Mouse (Mus musculus) CH12.LX (cell line): ENCODE data around the gene Syne4. TPM values are rescaled to one million over a fixed set of nuclear protein-coding genes. Genes with fewer than 3 reads are reported as not detected.
A peak's percentile ranks its signal among the peaks of the same experiment; 100 is the strongest.

Source experiments
- DNase-seq: peaks from one replicate; pipeline ENCODE4 v3.0.0-alpha.2; 2013; ENCODE audit errors: extremely low read depth
- H3K27ac ChIP-seq: 2 replicates; pipeline ENCODE4 v1.5.1; 2012; ENCODE audit warnings: low read depth, mild to moderate bottlenecking, control low read depth, moderate library complexity; ENCODE audit not compliant: insufficient read depth
- H3K27me3 ChIP-seq: replicated peaks from 2 replicates; pipeline ENCODE3; 2012; ENCODE audit warnings: inconsistent platforms
- H3K36me3 ChIP-seq, 2 experiments: replicated peaks in 1 of 2; 2 replicates each; pipeline versions ENCODE3 to v1.6.1; 2012; ENCODE audit warnings: inconsistent platforms in 1 of 2, low read length in 1 of 2, mild to moderate bottlenecking in 1 of 2, mixed read lengths in 1 of 2, moderate library complexity in 1 of 2; ENCODE audit not compliant: control insufficient read depth in 1 of 2, insufficient read depth in 1 of 2
- H3K4me1 ChIP-seq, 2 experiments: 2 replicates each; pipeline ENCODE4 v1.6.1; 2012; ENCODE audit warnings: inconsistent platforms in 1 of 2, moderate library complexity in 1 of 2; ENCODE audit not compliant: insufficient read depth in 2 of 2, control insufficient read depth in 1 of 2
- H3K4me2 ChIP-seq: 2 replicates; pipeline ENCODE4 v1.6.1; 2012; ENCODE audit warnings: low read depth, mild to moderate bottlenecking, control low read depth; ENCODE audit not compliant: poor library complexity, insufficient read depth, severe bottlenecking
- H3K4me3 ChIP-seq, 3 experiments: fragments of 150-350 bp in 1 of 3; sonication (generic) in 1 of 3; replicated peaks in 1 of 3; 2 replicates each; pipeline versions ENCODE3 to v1.5.1; 2011 to 2012; ENCODE audit warnings: low read depth in 2 of 3, low read length in 2 of 3, mild to moderate bottlenecking in 2 of 3, moderate library complexity in 2 of 3, control low read depth in 1 of 3, improper control_type of control experiment in 1 of 3, inconsistent platforms in 1 of 3, mixed read lengths in 1 of 3; ENCODE audit not compliant: poor library complexity in 1 of 3
- H3K79me2 ChIP-seq: replicated peaks from 2 replicates; pipeline ENCODE4 v1.6.1; 2012; ENCODE audit warnings: mild to moderate bottlenecking, moderate library complexity; ENCODE audit not compliant: control insufficient read depth, poor library complexity, insufficient read depth, severe bottlenecking; ENCODE audit errors: extremely low read depth
- H3K9ac ChIP-seq: 2 replicates; pipeline ENCODE4 v1.6.1; 2012; ENCODE audit warnings: low read depth, mild to moderate bottlenecking, control low read depth, moderate library complexity; ENCODE audit not compliant: insufficient read depth
- H3K9me3 ChIP-seq: replicated peaks from 2 replicates; pipeline ENCODE3; 2012; ENCODE audit warnings: low read length, inconsistent platforms, mixed read lengths
- CHD2 ChIP-seq: IDR thresholded peaks from 2 replicates; pipeline ENCODE4 v1.6.1; 2011; ENCODE audit warnings: low read length, improper control_type of control experiment
- CTCF ChIP-seq, 2 experiments: IDR thresholded peaks in 1 of 2; conservative IDR thresholded peaks in 1 of 2; 2 replicates each; pipeline ENCODE4 v1.5.1; 2011 to 2012; ENCODE audit warnings: low read depth in 2 of 2, low read length in 2 of 2, improper control_type of control experiment in 1 of 2, inconsistent platforms in 1 of 2, mild to moderate bottlenecking in 1 of 2, moderate library complexity in 1 of 2
- ETS1 ChIP-seq: conservative IDR thresholded peaks from 2 replicates; pipeline ENCODE4 v1.6.1; 2012; ENCODE audit warnings: low read depth, mild to moderate bottlenecking, inconsistent platforms, low read length, improper control_type of control experiment, moderate library complexity
- GABPA ChIP-seq: IDR thresholded peaks from 2 replicates; pipeline ENCODE4 v1.6.1; 2012; ENCODE audit warnings: low read depth, low read length, improper control_type of control experiment, inconsistent platforms; ENCODE audit not compliant: insufficient replicate concordance
- JUND ChIP-seq: conservative IDR thresholded peaks from 2 replicates; pipeline ENCODE4 v1.6.1; 2011; ENCODE audit warnings: low read depth, low read length, improper control_type of control experiment
- KAT2A ChIP-seq: IDR thresholded peaks from 2 replicates; pipeline ENCODE4 v1.6.1; 2012; ENCODE audit warnings: low read length, improper control_type of control experiment, inconsistent platforms; ENCODE audit not compliant: insufficient replicate concordance
- MXI1 ChIP-seq: IDR thresholded peaks from 2 replicates; pipeline ENCODE4 v1.6.1; 2011; ENCODE audit warnings: mild to moderate bottlenecking, low read depth, low read length, improper control_type of control experiment
- NELFE ChIP-seq: IDR thresholded peaks from 2 replicates; pipeline ENCODE4 v1.6.1; 2011; ENCODE audit warnings: low read depth, low read length, improper control_type of control experiment
- NRF1 ChIP-seq: IDR thresholded peaks from 2 replicates; pipeline ENCODE4 v1.6.1; 2014; ENCODE audit warnings: low read depth, mild to moderate bottlenecking, inconsistent platforms, low read length, improper control_type of control experiment, moderate library complexity
- PAX5 ChIP-seq: IDR thresholded peaks from 2 replicates; pipeline ENCODE4 v1.6.1; 2012; ENCODE audit warnings: low read length, inconsistent platforms, mixed read lengths
- POLR2A ChIP-seq: IDR thresholded peaks from 2 replicates; pipeline ENCODE4 v1.6.1; 2011; ENCODE audit warnings: low read depth, mild to moderate bottlenecking, improper control_type of control experiment, low read length
- RAD21 ChIP-seq: IDR thresholded peaks from 2 replicates; pipeline ENCODE4 v1.6.1; 2011; ENCODE audit warnings: low read depth, mild to moderate bottlenecking, low read length, improper control_type of control experiment, moderate library complexity
- SIN3A ChIP-seq: IDR thresholded peaks from 2 replicates; pipeline ENCODE4 v1.6.1; 2012; ENCODE audit warnings: low read length, improper control_type of control experiment, inconsistent platforms
- SMC3 ChIP-seq: IDR thresholded peaks from 2 replicates; pipeline ENCODE4 v1.6.1; 2011; ENCODE audit warnings: low read depth, low read length, improper control_type of control experiment
- USF2 ChIP-seq: conservative IDR thresholded peaks from 2 replicates; pipeline ENCODE4 v1.6.1; 2011; ENCODE audit warnings: low read depth, low read length, improper control_type of control experiment
- ZMIZ1 ChIP-seq: IDR thresholded peaks from 2 replicates; pipeline ENCODE4 v1.6.1; 2012; ENCODE audit warnings: low read depth, mild to moderate bottlenecking, inconsistent platforms, low read length, improper control_type of control experiment
- ZNF384 ChIP-seq: IDR thresholded peaks from 2 replicates; pipeline ENCODE4 v1.6.1; 2012; ENCODE audit warnings: low read depth, low read length, improper control_type of control experiment, inconsistent platforms
- dilution Hi-C: fragments of 300-500 bp; cut with MboI; formaldehyde crosslinking; loops from 2 replicates; pipeline ENCODE4 v1.14.3; 2020; ENCODE audit warnings: low sequenced_read_pairs; ENCODE audit not compliant: extremely low pct_unique_long_range_greater_than_20kb, extremely low pct_ligation_motif_present
- in situ Hi-C: fragments of 300-500 bp; cut with MboI; formaldehyde crosslinking; loops from 3 replicates; pipeline ENCODE4 v1.14.3; 2019; ENCODE audit warnings: low sequenced_read_pairs, low pct_ligation_motif_present, low pct_unique_long_range_greater_than_20kb, mixed read lengths
- polyA plus RNA-seq: library from polyadenylated mRNA; unstranded; fragments of >175 nt; gene quantifications from 2 replicates; pipeline ENCODE4 v1.2.1, GENCODE M21; 2012; ENCODE audit warnings: low read depth; ENCODE audit not compliant: insufficient read length
- total RNA-seq, 2 experiments: library from RNA; depleted of rRNA; stranded (reverse); fragments of 300-350 nt in 1 of 2; fragments of >200 nt in 1 of 2; gene quantifications; 2 replicates each; pipeline ENCODE4 v1.2.3; 2012 to 2014

Syne4 gene
- total and polyA plus RNA-seq, 3 experiments = 0.70 to 3.1 (median 1.9) TPM

GRCm38 (mm10) chr7:30325364-30325763 is 10.8 kb downstream of the Syne4 start:
- TF ChIP-seq CTCF (conservative IDR thresholded peaks at IDR 0.05 in 1 of 2, IDR thresholded peaks at IDR 0.05 in 1 of 2; ENCODE audit: low read depth in 2 of 2, low read length in 2 of 2) (peak; percentile 64 to 65), RAD21 (peak; percentile 41), GABPA (no peak), SMC3 (peak; percentile 22)
- dilution Hi-C loops = no loop called here

GRCm38 (mm10) chr7:30326427-30326826 is 11.8 kb downstream of the Syne4 start:
- H3K9ac ChIP-seq = no peak overlapping the region
- peaks cover 8 to 27% of the 10 kb centered on the region in 2 experiments for H3K4me1 ChIP-seq
- DNase-seq = no peak
- no peak for TF ChIP-seq ZNF384
- no peak for TF ChIP-seq CTCF (conservative IDR thresholded peaks at IDR 0.05 in 1 of 2, IDR thresholded peaks at IDR 0.05 in 1 of 2; ENCODE audit: low read depth in 2 of 2, low read length in 2 of 2)
- no peak for TF ChIP-seq MXI1
- TF ChIP-seq JUND = no peak
- TF ChIP-seq KAT2A = no peak
- no peak for TF ChIP-seq PAX5
- TF ChIP-seq ETS1 = no peak
- TF ChIP-seq SMC3 = no peak
- TF ChIP-seq GABPA = no peak
- TF ChIP-seq USF2 = no peak
- no peak for TF ChIP-seq NRF1
- no peak for TF ChIP-seq SIN3A
- no peak for TF ChIP-seq ZMIZ1
- no peak for TF ChIP-seq NELFE
- no peak for TF ChIP-seq POLR2A
- no peak for TF ChIP-seq CHD2
- H3K9me3 ChIP-seq = peaks cover 18% of the 10 kb centered on the region
- H3K4me3 ChIP-seq = no peak overlapping the region
- no peak overlapping the region for H3K27ac ChIP-seq
- H3K36me3 ChIP-seq = no peaks in the 10 kb centered on the region
- no peaks in the 10 kb centered on the region for H3K79me2 ChIP-seq
- H3K27me3 ChIP-seq = peaks cover 36% of the 10 kb centered on the region
- dilution Hi-C loops = no loop called here
- no peak overlapping the region for H3K4me2 ChIP-seq
- in situ Hi-C loops = no loop called here

More at GRCm38 (mm10) chr7:30325364-30325763, 10.8 kb downstream of the Syne4 start:
- H3K9ac ChIP-seq = no peak overlapping the region
- H3K4me2 ChIP-seq = no peak overlapping the region
- peaks cover 13 to 37% of the 10 kb centered on the region in 2 experiments for H3K4me1 ChIP-seq
- peaks cover 18% of the 10 kb centered on the region for H3K9me3 ChIP-seq
- peak; percentile 70 for DNase-seq
- peaks cover 28% of the 10 kb centered on the region for H3K27me3 ChIP-seq
- H3K79me2 ChIP-seq = no peaks in the 10 kb centered on the region
- in situ Hi-C loops = no loop called here
- H3K36me3 ChIP-seq = peaks cover 0 to 5% of the 10 kb centered on the region in 2 experiments
- no peak overlapping the region for H3K4me3 ChIP-seq
- H3K27ac ChIP-seq = no peak overlapping the region
